Mouse (Mus musculus) CH12.LX (cell line): ENCODE measurements around the gene Kalrn. TPM values are rescaled to one million over a fixed set of nuclear protein-coding genes. Genes with fewer than 3 reads are reported as not detected.

ENCODE experiments used
- DNase-seq: peaks from one replicate; pipeline ENCODE4 v3.0.0-alpha.2; 2013; ENCODE audit errors: extremely low read depth
- H3K27ac ChIP-seq: 2 replicates; pipeline ENCODE4 v1.5.1; 2012; ENCODE audit warnings: low read depth, mild to moderate bottlenecking, control low read depth, moderate library complexity; ENCODE audit not compliant: insufficient read depth
- H3K27me3 ChIP-seq: replicated peaks from 2 replicates; pipeline ENCODE3; 2012; ENCODE audit warnings: inconsistent platforms
- H3K36me3 ChIP-seq, 2 experiments: replicated peaks in 1 of 2; 2 replicates each; pipeline versions ENCODE3 to v1.6.1; 2012; ENCODE audit warnings: inconsistent platforms in 1 of 2, low read length in 1 of 2, mild to moderate bottlenecking in 1 of 2, mixed read lengths in 1 of 2, moderate library complexity in 1 of 2; ENCODE audit not compliant: control insufficient read depth in 1 of 2, insufficient read depth in 1 of 2
- H3K4me1 ChIP-seq, 2 experiments: 2 replicates each; pipeline ENCODE4 v1.6.1; 2012; ENCODE audit warnings: inconsistent platforms in 1 of 2, moderate library complexity in 1 of 2; ENCODE audit not compliant: insufficient read depth in 2 of 2, control insufficient read depth in 1 of 2
- H3K4me2 ChIP-seq: 2 replicates; pipeline ENCODE4 v1.6.1; 2012; ENCODE audit warnings: low read depth, mild to moderate bottlenecking, control low read depth; ENCODE audit not compliant: poor library complexity, insufficient read depth, severe bottlenecking
- H3K4me3 ChIP-seq, 3 experiments: fragments of 150-350 bp in 1 of 3; sonication (generic) in 1 of 3; replicated peaks in 1 of 3; 2 replicates each; pipeline versions ENCODE3 to v1.5.1; 2011 to 2012; ENCODE audit warnings: low read depth in 2 of 3, low read length in 2 of 3, mild to moderate bottlenecking in 2 of 3, moderate library complexity in 2 of 3, control low read depth in 1 of 3, improper control_type of control experiment in 1 of 3, inconsistent platforms in 1 of 3, mixed read lengths in 1 of 3; ENCODE audit not compliant: poor library complexity in 1 of 3
- H3K79me2 ChIP-seq: replicated peaks from 2 replicates; pipeline ENCODE4 v1.6.1; 2012; ENCODE audit warnings: mild to moderate bottlenecking, moderate library complexity; ENCODE audit not compliant: control insufficient read depth, poor library complexity, insufficient read depth, severe bottlenecking; ENCODE audit errors: extremely low read depth
- H3K9ac ChIP-seq: 2 replicates; pipeline ENCODE4 v1.6.1; 2012; ENCODE audit warnings: low read depth, mild to moderate bottlenecking, control low read depth, moderate library complexity; ENCODE audit not compliant: insufficient read depth
- H3K9me3 ChIP-seq: replicated peaks from 2 replicates; pipeline ENCODE3; 2012; ENCODE audit warnings: low read length, inconsistent platforms, mixed read lengths
- CHD1 ChIP-seq: IDR thresholded peaks from 2 replicates; pipeline ENCODE4 v1.6.1; 2012; ENCODE audit warnings: low read depth, low read length, improper control_type of control experiment, inconsistent platforms
- CHD2 ChIP-seq: IDR thresholded peaks from 2 replicates; pipeline ENCODE4 v1.6.1; 2011; ENCODE audit warnings: low read length, improper control_type of control experiment
- CTCF ChIP-seq, 2 experiments: IDR thresholded peaks in 1 of 2; conservative IDR thresholded peaks in 1 of 2; 2 replicates each; pipeline ENCODE4 v1.5.1; 2011 to 2012; ENCODE audit warnings: low read depth in 2 of 2, low read length in 2 of 2, improper control_type of control experiment in 1 of 2, inconsistent platforms in 1 of 2, mild to moderate bottlenecking in 1 of 2, moderate library complexity in 1 of 2
- E2F4 ChIP-seq: IDR thresholded peaks from 2 replicates; pipeline ENCODE4 v1.6.1; 2011; ENCODE audit warnings: low read depth, low read length, improper control_type of control experiment; ENCODE audit not compliant: insufficient replicate concordance
- EP300 ChIP-seq: IDR thresholded peaks from 2 replicates; pipeline ENCODE4 v1.6.1; 2011; ENCODE audit warnings: low read length, improper control_type of control experiment
- HCFC1 ChIP-seq: IDR thresholded peaks from 2 replicates; pipeline ENCODE4 v1.6.1; 2012; ENCODE audit warnings: low read depth, mild to moderate bottlenecking, inconsistent platforms, low read length, improper control_type of control experiment
- MAZ ChIP-seq: IDR thresholded peaks from 2 replicates; pipeline ENCODE4 v1.6.1; 2012; ENCODE audit warnings: low read depth, mild to moderate bottlenecking, inconsistent platforms, low read length, improper control_type of control experiment, moderate library complexity
- MYC ChIP-seq: IDR thresholded peaks from 2 replicates; pipeline ENCODE4 v1.6.1; 2011; ENCODE audit warnings: low read depth, mild to moderate bottlenecking, improper control_type of control experiment, low read length
- NRF1 ChIP-seq: IDR thresholded peaks from 2 replicates; pipeline ENCODE4 v1.6.1; 2014; ENCODE audit warnings: low read depth, mild to moderate bottlenecking, inconsistent platforms, low read length, improper control_type of control experiment, moderate library complexity
- POLR2A ChIP-seq: IDR thresholded peaks from 2 replicates; pipeline ENCODE4 v1.6.1; 2011; ENCODE audit warnings: low read depth, mild to moderate bottlenecking, improper control_type of control experiment, low read length
- RAD21 ChIP-seq: IDR thresholded peaks from 2 replicates; pipeline ENCODE4 v1.6.1; 2011; ENCODE audit warnings: low read depth, mild to moderate bottlenecking, low read length, improper control_type of control experiment, moderate library complexity
- SMC3 ChIP-seq: IDR thresholded peaks from 2 replicates; pipeline ENCODE4 v1.6.1; 2011; ENCODE audit warnings: low read depth, low read length, improper control_type of control experiment
- TCF12 ChIP-seq: IDR thresholded peaks from 2 replicates; pipeline ENCODE4 v1.6.1; 2014; ENCODE audit warnings: low read depth, mild to moderate bottlenecking, inconsistent platforms, low read length, improper control_type of control experiment
- ZC3H11A ChIP-seq: IDR thresholded peaks from 2 replicates; pipeline ENCODE4 v1.6.1; 2012; ENCODE audit warnings: low read depth, mild to moderate bottlenecking, inconsistent platforms, low read length, improper control_type of control experiment
- ZMIZ1 ChIP-seq: IDR thresholded peaks from 2 replicates; pipeline ENCODE4 v1.6.1; 2012; ENCODE audit warnings: low read depth, mild to moderate bottlenecking, inconsistent platforms, low read length, improper control_type of control experiment
- dilution Hi-C: fragments of 300-500 bp; cut with MboI; formaldehyde crosslinking; loops from 2 replicates; pipeline ENCODE4 v1.14.3; 2020; ENCODE audit warnings: low sequenced_read_pairs; ENCODE audit not compliant: extremely low pct_unique_long_range_greater_than_20kb, extremely low pct_ligation_motif_present
- in situ Hi-C: fragments of 300-500 bp; cut with MboI; formaldehyde crosslinking; loops from 3 replicates; pipeline ENCODE4 v1.14.3; 2019; ENCODE audit warnings: low sequenced_read_pairs, low pct_ligation_motif_present, low pct_unique_long_range_greater_than_20kb, mixed read lengths
- polyA plus RNA-seq: library from polyadenylated mRNA; unstranded; fragments of >175 nt; gene quantifications from 2 replicates; pipeline ENCODE4 v1.2.1, GENCODE M21; 2012; ENCODE audit warnings: low read depth; ENCODE audit not compliant: insufficient read length
- total RNA-seq, 2 experiments: library from RNA; depleted of rRNA; stranded (reverse); fragments of 300-350 nt in 1 of 2; fragments of >200 nt in 1 of 2; gene quantifications; 2 replicates each; pipeline ENCODE4 v1.2.3; 2012 to 2014

Kalrn gene
- total and polyA plus RNA-seq, 3 experiments = 0.08 to 0.09 TPM; not detected in 1

GRCm38 (mm10) chr16:34278249-34278790 is 295.0 kb downstream of the Kalrn start:
- in situ Hi-C loops = loop anchor here (10.0 kb wide), 1 partner anchor 74 kb away; no protein-coding TSS in a partner anchor
- Histone ChIP-seq H3K27me3 (peaks cover 78% of the 10 kb centered on the region), H3K4me3 (no peak overlapping the region), H3K9ac (no peak overlapping the region), H3K4me2 (no peak overlapping the region), H3K79me2 (no peaks in the 10 kb centered on the region), H3K36me3 (no peaks in the 10 kb centered on the region), H3K9me3 (no peaks in the 10 kb centered on the region), H3K4me1 (peaks cover 0 to 3% of the 10 kb centered on the region in 2 experiments; a peak in 1 of 4 replicates), H3K27ac (no peak overlapping the region)
- no peak for DNase-seq
- TF ChIP-seq POLR2A (no peak), SMC3 (no peak), ZC3H11A (no peak), EP300 (no peak), E2F4 (no peak), CHD1 (no peak), NRF1 (no peak), CHD2 (no peak), ZMIZ1 (no peak), TCF12 (no peak), HCFC1 (no peak), MYC (no peak)
- dilution Hi-C loops = no loop called here

- H3K79me2 ChIP-seq = no peaks in the 10 kb centered on the region
- H3K9me3 ChIP-seq = no peaks in the 10 kb centered on the region
- no peak overlapping the region for H3K4me3 ChIP-seq
- in situ Hi-C loops (loop anchor here (10.0 kb wide), 1 partner anchor 70 kb away; no protein-coding TSS in a partner anchor), dilution Hi-C loops (no loop called here)
- DNase-seq = peak; percentile 11
- no peak overlapping the region for H3K9ac ChIP-seq
- no peak overlapping the region for H3K27ac ChIP-seq
- no peak overlapping the region for H3K4me2 ChIP-seq
- H3K4me1 ChIP-seq = peaks cover 0 to 3% of the 10 kb centered on the region in 2 experiments; a peak in 1 of 4 replicates
- peaks cover 81% of the 10 kb centered on the region for H3K27me3 ChIP-seq
- peak; percentile 36 for TF ChIP-seq RAD21
- TF ChIP-seq MAZ = no peak
- TF ChIP-seq CHD1 = no peak
- TF ChIP-seq CTCF (conservative IDR thresholded peaks at IDR 0.05 in 1 of 2, IDR thresholded peaks at IDR 0.05 in 1 of 2; ENCODE audit: low read depth in 2 of 2, low read length in 2 of 2) = peak in 1 of 2 experiments; percentile 44; a peak in 2 of 4 replicates
- no peaks in the 10 kb centered on the region for H3K36me3 ChIP-seq
These were observed 298.7 kb downstream of the Kalrn start for GRCm38 (mm10) chr16:34274607-34275006.
